In genomic region chr9:67609226-67609625, GRCm38 (mm10) we compare ENCODE assay signal across 26 mouse cellular contexts. TPM values are rescaled to one million over a fixed set of nuclear protein-coding genes. Genes with fewer than 3 reads are reported as not detected.
DNase-seq lines count a peak whose midpoint lies in the region; ATAC-seq and TF ChIP-seq lines count a peak whose summit lies in the region.
"Had no signal": no experiment of that assay in that cellular context is flagged by ENCODE, and none has a peak within 500 bp of the region (broad histone marks: within the 10 kb centered on the region; RNA-seq: fewer than 3 reads in every experiment).

No protein-coding gene starts in this region.

- H3K27ac ChIP-seq in kidney, adult 2 months (ENCODE audit: insufficient read depth, low read depth, low read length): peak overlapping the region; percentile 40
- H3K27ac ChIP-seq in midbrain, embryonic 11.5 days (ENCODE audit: low read depth, low read length): no peak overlapping the region
- no peak overlapping the region for H3K27ac ChIP-seq in midbrain, embryonic 15.5 days
- H3K27ac ChIP-seq in forebrain, postnatal 0 days (ENCODE audit: low read depth, low read length): no peak overlapping the region
- H3K27ac ChIP-seq: embryonic facial prominence, embryonic 10.5 days; embryonic facial prominence, embryonic 13.5 days; forebrain, embryonic 10.5 days; forebrain, embryonic 13.5 days; gastrocnemius, adult 2 months; hindbrain, embryonic 12.5 days; hindbrain, embryonic 15.5 days had no signal

- no peak overlapping the region for H3K9ac ChIP-seq in midbrain, embryonic 11.5 days (ENCODE audit: low read length)
- H3K9ac ChIP-seq in midbrain, embryonic 15.5 days: no peak overlapping the region
- no peak overlapping the region for H3K9ac ChIP-seq in forebrain, postnatal 0 days
- H3K9ac ChIP-seq: embryonic facial prominence, embryonic 13.5 days; forebrain, embryonic 13.5 days; hindbrain, embryonic 12.5 days; hindbrain, embryonic 15.5 days had no signal

- H3K4me3 ChIP-seq in kidney, adult 2 months (ENCODE audit: insufficient read depth, low read depth, low read length): no peak overlapping the region
- H3K4me3 ChIP-seq in midbrain, embryonic 11.5 days (ENCODE audit: low read depth, low read length): no peak overlapping the region
- H3K4me3 ChIP-seq in midbrain, embryonic 15.5 days: no peak overlapping the region
- no peak overlapping the region for H3K4me3 ChIP-seq in forebrain, postnatal 0 days (ENCODE audit: low read depth, low read length)
- H3K4me3 ChIP-seq: embryonic facial prominence, embryonic 10.5 days; embryonic facial prominence, embryonic 13.5 days; erythroblast, embryonic 14.5 days; forebrain, embryonic 10.5 days; forebrain, embryonic 13.5 days; gastrocnemius, adult 2 months; hindbrain, embryonic 12.5 days; hindbrain, embryonic 15.5 days had no signal

- no peaks in the 10 kb centered on the region for H3K27me3 ChIP-seq in kidney, adult 2 months (replicated peaks; ENCODE audit: control insufficient read depth, insufficient read depth, low read length)
- no peaks in the 10 kb centered on the region for H3K27me3 ChIP-seq in midbrain, embryonic 11.5 days (ENCODE audit: control insufficient read depth, insufficient read depth, low read length)
- no peaks in the 10 kb centered on the region for H3K27me3 ChIP-seq in midbrain, embryonic 15.5 days (replicated peaks)
- no peaks in the 10 kb centered on the region for H3K27me3 ChIP-seq in forebrain, postnatal 0 days (ENCODE audit: insufficient read depth, low read length)
- H3K27me3 ChIP-seq: CH12.LX; embryonic facial prominence, embryonic 13.5 days; forebrain, embryonic 13.5 days; hindbrain, embryonic 12.5 days; hindbrain, embryonic 15.5 days had no signal

- TF ChIP-seq POLR2A in kidney, adult 2 months (IDR thresholded peaks at IDR 0.05; ENCODE audit: low read depth, low read length): no peak

- WGBS in kidney, adult 2 months: 91% methylated on average over 1 of the region's 1 CpGs
- 91% methylated on average over 1 of the region's 1 CpGs for WGBS in midbrain, embryonic 11.5 days
- WGBS in midbrain, embryonic 15.5 days: 88% methylated on average over 1 of the region's 1 CpGs
- WGBS in forebrain, postnatal 0 days: 96% methylated on average over 1 of the region's 1 CpGs

- no peak overlapping the region for H3K4me2 ChIP-seq in midbrain, embryonic 11.5 days
- H3K4me2 ChIP-seq in midbrain, embryonic 15.5 days: no peak overlapping the region
- no peak overlapping the region for H3K4me2 ChIP-seq in forebrain, postnatal 0 days (ENCODE audit: low read depth)
- H3K4me2 ChIP-seq: embryonic facial prominence, embryonic 13.5 days; forebrain, embryonic 13.5 days; heart, embryonic 11.5 days; hindbrain, embryonic 12.5 days; hindbrain, embryonic 15.5 days had no signal

- TF ChIP-seq CTCF in kidney, adult 2 months (conservative IDR thresholded peaks at IDR 0.05; ENCODE audit: insufficient read depth, insufficient read length, low read depth, low read length): no peak
- no peak for TF ChIP-seq CTCF in forebrain, postnatal 0 days (IDR thresholded peaks at IDR 0.05; ENCODE audit: low read depth)

- peaks cover 18% of the 10 kb centered on the region for H3K4me1 ChIP-seq in kidney, adult 2 months (ENCODE audit: control insufficient read depth, insufficient read depth, low read length)
- no peaks in the 10 kb centered on the region for H3K4me1 ChIP-seq in midbrain, embryonic 11.5 days (ENCODE audit: control insufficient read depth, insufficient read depth, low read length)
- no peaks in the 10 kb centered on the region for H3K4me1 ChIP-seq in midbrain, embryonic 15.5 days
- no peaks in the 10 kb centered on the region for H3K4me1 ChIP-seq in forebrain, postnatal 0 days (ENCODE audit: insufficient read depth)
- H3K4me1 ChIP-seq: forebrain, embryonic 13.5 days had no signal

- no peaks in the 10 kb centered on the region for H3K36me3 ChIP-seq in kidney, adult 2 months (ENCODE audit: control insufficient read depth, insufficient read depth, low read length)
- H3K36me3 ChIP-seq in midbrain, embryonic 11.5 days (ENCODE audit: control insufficient read depth, insufficient read depth, low read length): no peaks in the 10 kb centered on the region
- H3K36me3 ChIP-seq in midbrain, embryonic 15.5 days (replicated peaks): no peaks in the 10 kb centered on the region
- no peaks in the 10 kb centered on the region for H3K36me3 ChIP-seq in forebrain, postnatal 0 days (ENCODE audit: insufficient read depth)
- H3K36me3 ChIP-seq: embryonic facial prominence, embryonic 10.5 days; embryonic facial prominence, embryonic 13.5 days; forebrain, embryonic 10.5 days; G1E; hindbrain, embryonic 12.5 days; hindbrain, embryonic 15.5 days had no signal

- DNase-seq in kidney, adult 2 months: no peak
- DNase-seq in kidney, postnatal 25 days: no peak
- DNase-seq in midbrain, embryonic 11.5 days (ENCODE audit: low spot score, missing footprints): peak; percentile 8
- peak; percentile 20 for DNase-seq in NIH3T3 (ENCODE audit: low read depth)
- no peak for DNase-seq in forebrain, postnatal 0 days
- DNase-seq: adrenal gland, postnatal 14 days; B cell, adult 2 months; cerebellum, adult 11-12 months; cerebellum, adult 8-10 months; cerebellum, postnatal 10 days; cerebellum, postnatal 36 days; embryo, embryonic 11 days; gastrocnemius, adult 2 months; gastrocnemius, postnatal 14 days had no signal

- no peak for ATAC-seq in midbrain, embryonic 11.5 days (ENCODE audit: low FRiP score)
- no peak for ATAC-seq in midbrain, embryonic 15.5 days (replicated peaks)
- ATAC-seq in forebrain, postnatal 0 days: no peak
- ATAC-seq: forebrain, embryonic 13.5 days; forebrain, embryonic 16.5 days had no signal

- H3K9me3 ChIP-seq in midbrain, embryonic 11.5 days (ENCODE audit: control insufficient read depth, low read length): no peaks in the 10 kb centered on the region
- no peaks in the 10 kb centered on the region for H3K9me3 ChIP-seq in midbrain, embryonic 15.5 days
- H3K9me3 ChIP-seq in forebrain, postnatal 0 days (ENCODE audit: low read length): no peaks in the 10 kb centered on the region
- H3K9me3 ChIP-seq: embryonic facial prominence, embryonic 10.5 days; embryonic facial prominence, embryonic 13.5 days; forebrain, embryonic 10.5 days; forebrain, embryonic 13.5 days; hindbrain, embryonic 12.5 days; hindbrain, embryonic 15.5 days had no signal

RNA-seq across cellular contexts. Expression of gene Tln2, which starts 49.7 kb away (rescaled TPM):
- 113 and 129 TPM in 2 replicates for polyA plus RNA-seq in kidney, adult 2 months (2012; rRNA removed)
- polyA plus RNA-seq in midbrain, embryonic 11.5 days (2014; fragmentation: Nextera tagmentation; extraction: Ambion mirVana): 16.8 and 17.9 TPM in 2 replicates
- 31.2 and 31.5 TPM in 2 replicates for polyA plus RNA-seq in midbrain, embryonic 15.5 days (2015; fragmentation: Nextera tagmentation; extraction: Ambion mirVana)
- 36.9 and 45.9 TPM in 2 replicates for total RNA-seq in forebrain, postnatal 0 days (2014; rRNA removed)
- 22.0 and 31.3 TPM in 2 replicates for polyA plus RNA-seq in forebrain, postnatal 0 days (2015; fragmentation: Nextera tagmentation; extraction: Ambion mirVana)

Comparison
In these comparisons a context has a peak if more than half of its experiments do, and no peak if none do; other contexts are left out.
1. DNase-seq: peak in midbrain, embryonic 11.5 days (single experiment) and NIH3T3 (single experiment); none in kidney, adult 2 months (single experiment), kidney, postnatal 25 days (0 of 2) and forebrain, postnatal 0 days (single experiment).